Mouse (Mus musculus) c-Kit-negative CD71-positive TER-119-positive erythroid progenitor cells, embryonic 14.5 days (primary cell): Measurements from ENCODE around the gene Nr1h2.

Experiments
- DNase-seq: peaks from one replicate; pipeline ENCODE4 v3.0.0-alpha.2; 2013; ENCODE audit warnings: low read depth, low spot score

Gene Nr1h2

GRCm38 (mm10) chr7:44584921-44585320 lies 31.2 kb upstream of the Nr1h2 start:
- no peak for DNase-seq

GRCm38 (mm10) chr7:44584265-44584804 lies 30.6 kb upstream of the Nr1h2 start:
- no peak for DNase-seq

- no peak for DNase-seq
Observed at GRCm38 (mm10) chr7:44583146-44583545, 29.4 kb upstream of the Nr1h2 start.

- no peak for DNase-seq
Observed at GRCm38 (mm10) chr7:44582709-44583108, 29.0 kb upstream of the Nr1h2 start.

- DNase-seq: no peak
Observed at GRCm38 (mm10) chr7:44581637-44582036, 27.9 kb upstream of the Nr1h2 start.

- DNase-seq: no peak
Observed at GRCm38 (mm10) chr7:44576333-44576844, 22.6 kb upstream of the Nr1h2 start.

GRCm38 (mm10) chr7:44572956-44573484 lies 19.3 kb upstream of the Nr1h2 start:
- DNase-seq: no peak

- no peak for DNase-seq
Observed at GRCm38 (mm10) chr7:44572213-44572701, 18.5 kb upstream of the Nr1h2 start, which contains the start of gene Napsa. TSS of gene Napsa (plus strand) at chr7:44572380.

GRCm38 (mm10) chr7:44571811-44572210 lies 18.1 kb upstream of the Nr1h2 start:
- DNase-seq: no peak

- DNase-seq: no peak
Observed at GRCm38 (mm10) chr7:44570989-44571388, 17.2 kb upstream of the Nr1h2 start.

- no peak for DNase-seq
Observed at GRCm38 (mm10) chr7:44568803-44569202, 15.1 kb upstream of the Nr1h2 start.

- no peak for DNase-seq
Observed at GRCm38 (mm10) chr7:44565414-44565813, 11.7 kb upstream of the Nr1h2 start.

- DNase-seq: no peak
Observed at GRCm38 (mm10) chr7:44564486-44564885, 10.7 kb upstream of the Nr1h2 start.

GRCm38 (mm10) chr7:44563284-44563683 lies 9.5 kb upstream of the Nr1h2 start:
- DNase-seq: no peak

GRCm38 (mm10) chr7:44560435-44561400 lies 7.0 kb upstream of the Nr1h2 start:
- DNase-seq: peak; percentile 56

GRCm38 (mm10) chr7:44557629-44558028 lies 3.9 kb upstream of the Nr1h2 start:
- no peak for DNase-seq

- peak; percentile 69 for DNase-seq
Observed at GRCm38 (mm10) chr7:44553196-44553764, 471 bp downstream of the Nr1h2 start.

GRCm38 (mm10) chr7:44552141-44552908 lies 1.4 kb downstream of the Nr1h2 start:
- DNase-seq: no peak

GRCm38 (mm10) chr7:44551731-44552130 lies 2.0 kb downstream of the Nr1h2 start:
- no peak for DNase-seq

GRCm38 (mm10) chr7:44551301-44551700 lies 2.5 kb downstream of the Nr1h2 start:
- DNase-seq: no peak

GRCm38 (mm10) chr7:44550409-44550678 lies 3.4 kb downstream of the Nr1h2 start:
- DNase-seq: no peak
